In genomic region chr2:164878509-164879227, GRCm38 (mm10) we compare ENCODE assay signal across 8 mouse cellular contexts. TPM values are rescaled to one million over a fixed set of nuclear protein-coding genes. Genes with fewer than 3 reads are reported as not detected.
DNase-seq lines count a peak whose midpoint lies in the region; ATAC-seq and TF ChIP-seq lines count a peak whose summit lies in the region.

No protein-coding gene starts in this region.

- H3K27me3 ChIP-seq in forebrain, embryonic 15.5 days, result no peaks in the 10 kb centered on the region
- H3K27me3 ChIP-seq in hindbrain, embryonic 13.5 days, result no peaks in the 10 kb centered on the region
- H3K27me3 ChIP-seq in liver, adult 2 months (ENCODE audit: control insufficient read depth, insufficient read depth, low read length), result no peaks in the 10 kb centered on the region
- no peaks in the 10 kb centered on the region for H3K27me3 ChIP-seq in midbrain, postnatal 0 days (ENCODE audit: insufficient read depth, low read length)
- H3K27me3 ChIP-seq in testis, adult 2 months (ENCODE audit: control insufficient read depth, insufficient read depth, low read length), result no peaks in the 10 kb centered on the region

- no peaks in the 10 kb centered on the region for H3K9me3 ChIP-seq in forebrain, embryonic 15.5 days
- no peaks in the 10 kb centered on the region for H3K9me3 ChIP-seq in hindbrain, embryonic 13.5 days
- H3K9me3 ChIP-seq in midbrain, postnatal 0 days (ENCODE audit: low read length), result no peaks in the 10 kb centered on the region

- peak; percentile 42 for DNase-seq in right cerebral cortex, postnatal 4 days
- DNase-seq in right cerebral cortex, postnatal 14 days, result no peak
- peak; percentile 86 for DNase-seq in cerebellum, adult 11-12 months
- peak; percentile 76 for DNase-seq in liver, adult 2 months (ENCODE audit: extremely low read depth, low read depth, low spot score)
- DNase-seq in midbrain, postnatal 0 days (ENCODE audit: low spot score), result peak; percentile 55

- peaks cover 4% of the 10 kb centered on the region; the same call in 1 of the 2 replicates for H3K79me2 ChIP-seq in liver, adult 2 months (ENCODE audit: control insufficient read depth, insufficient read depth, low read length)

- WGBS in forebrain, embryonic 15.5 days, result 2% methylated on average over 28 of the region's 28 CpGs
- WGBS in hindbrain, embryonic 13.5 days, result 1% methylated on average over 28 of the region's 28 CpGs
- WGBS in liver, adult 2 months, result under 1% methylated on average over 28 of the region's 28 CpGs
- under 1% methylated on average over 28 of the region's 28 CpGs for WGBS in midbrain, postnatal 0 days

- peak overlapping the region; percentile 93 for H3K4me3 ChIP-seq in forebrain, embryonic 15.5 days
- H3K4me3 ChIP-seq in hindbrain, embryonic 13.5 days, result peak overlapping the region; percentile 81
- peak overlapping the region; percentile 94 for H3K4me3 ChIP-seq in liver, adult 2 months (ENCODE audit: insufficient read depth, low read depth, low read length)
- H3K4me3 ChIP-seq in midbrain, postnatal 0 days (ENCODE audit: low read depth, low read length), result peak overlapping the region; percentile 57
- H3K4me3 ChIP-seq in testis, adult 2 months (ENCODE audit: control insufficient read depth, low read depth, low read length), result peak overlapping the region; percentile 97

- H3K27ac ChIP-seq in forebrain, embryonic 15.5 days (replicated peaks), result peak overlapping the region; percentile 100
- H3K27ac ChIP-seq in hindbrain, embryonic 13.5 days, result peak overlapping the region; percentile 100
- peak overlapping the region; percentile 83 for H3K27ac ChIP-seq in liver, adult 2 months (replicated peaks; ENCODE audit: insufficient read depth, low read depth, low read length)
- peak overlapping the region; percentile 100 for H3K27ac ChIP-seq in midbrain, postnatal 0 days (ENCODE audit: low read depth, low read length)
- peak overlapping the region; percentile 90 for H3K27ac ChIP-seq in testis, adult 2 months (ENCODE audit: control insufficient read depth, insufficient read depth, low read depth, low read length)

- peak; percentile 39 for TF ChIP-seq CTCF in liver, adult 2 months (IDR thresholded peaks at IDR 0.05; ENCODE audit: low read depth, low read length)
- 0 out of 2 replicates have a peak, but pooled peaks have one; percentile 16 for TF ChIP-seq CTCF in midbrain, postnatal 0 days (IDR thresholded peaks at IDR 0.05)
- no peak for TF ChIP-seq CTCF in testis, adult 2 months (IDR thresholded peaks at IDR 0.05; ENCODE audit: control insufficient read depth, insufficient read depth, insufficient replicate concordance, low read depth, low read length)

- TF ChIP-seq POLR2A in liver, adult 2 months (IDR thresholded peaks at IDR 0.05; ENCODE audit: extremely low read depth, insufficient read depth, low read length), result 0 out of 2 replicates have a peak, but pooled peaks have one; percentile 23
- no peak; the same call in 1 of the 2 replicates for TF ChIP-seq POLR2A in testis, adult 2 months (IDR thresholded peaks at IDR 0.05; ENCODE audit: control insufficient read depth, low read depth, low read length)

- peak; percentile 47 for ATAC-seq in forebrain, embryonic 15.5 days (replicated peaks)
- ATAC-seq in hindbrain, embryonic 13.5 days (ENCODE audit: low FRiP score), result peak; percentile 68
- peak; percentile 55 for ATAC-seq in midbrain, postnatal 0 days (ENCODE audit: low FRiP score)

- H3K36me3 ChIP-seq in forebrain, embryonic 15.5 days, result peaks cover 11% of the 10 kb centered on the region
- H3K36me3 ChIP-seq in hindbrain, embryonic 13.5 days, result peaks cover 6% of the 10 kb centered on the region
- no peaks in the 10 kb centered on the region for H3K36me3 ChIP-seq in liver, adult 2 months (ENCODE audit: control insufficient read depth, insufficient read depth, low read length)
- peaks cover 11% of the 10 kb centered on the region; the same call in 1 of the 2 replicates for H3K36me3 ChIP-seq in midbrain, postnatal 0 days (ENCODE audit: insufficient read depth, low read length)
- H3K36me3 ChIP-seq in testis, adult 2 months (ENCODE audit: control insufficient read depth, insufficient read depth, low read length), result no peaks in the 10 kb centered on the region

- H3K9ac ChIP-seq in forebrain, embryonic 15.5 days (replicated peaks), result peak overlapping the region; percentile 100
- H3K9ac ChIP-seq in hindbrain, embryonic 13.5 days, result peak overlapping the region; percentile 100
- peak overlapping the region; percentile 85 for H3K9ac ChIP-seq in liver, adult 2 months (ENCODE audit: low read depth, low read length)
- peak overlapping the region; percentile 94 for H3K9ac ChIP-seq in midbrain, postnatal 0 days (replicated peaks; ENCODE audit: low read length, poor library complexity, severe bottlenecking)

- peak overlapping the region; percentile 97 for H3K4me2 ChIP-seq in forebrain, embryonic 15.5 days (replicated peaks)
- peak overlapping the region; percentile 98 for H3K4me2 ChIP-seq in hindbrain, embryonic 13.5 days
- peak overlapping the region; percentile 95 for H3K4me2 ChIP-seq in midbrain, postnatal 0 days (ENCODE audit: low read depth, low read length, poor library complexity, severe bottlenecking)

- H3K4me1 ChIP-seq in forebrain, embryonic 15.5 days, result peaks cover 26% of the 10 kb centered on the region
- H3K4me1 ChIP-seq in hindbrain, embryonic 13.5 days (replicated peaks), result peaks cover 39% of the 10 kb centered on the region
- H3K4me1 ChIP-seq in liver, adult 2 months (ENCODE audit: control insufficient read depth, insufficient read depth, low read length), result peaks cover 10% of the 10 kb centered on the region
- H3K4me1 ChIP-seq in midbrain, postnatal 0 days (ENCODE audit: insufficient read depth, low read length), result peaks cover 9% of the 10 kb centered on the region; the same call in 1 of the 2 replicates
- H3K4me1 ChIP-seq in testis, adult 2 months (ENCODE audit: control insufficient read depth, insufficient read depth, low read length), result peaks cover 14% of the 10 kb centered on the region

RNA-seq across cellular contexts. Expression of gene Pcif1, which starts 0.4 kb away (rescaled TPM):
- 94.8 and 101 TPM in 2 replicates for polyA plus RNA-seq in forebrain, embryonic 15.5 days (2015; fragmentation: Nextera tagmentation; extraction: Ambion mirVana)
- 87.8 and 95.3 TPM in 2 replicates for polyA plus RNA-seq in hindbrain, embryonic 13.5 days (2015; fragmentation: Nextera tagmentation; extraction: Ambion mirVana)
- 9.1 and 12.9 TPM in 2 replicates for total RNA-seq in liver, adult 2 months (2014; rRNA removed)
- 20.2 and 21.3 TPM in 2 replicates for polyA plus RNA-seq in liver, adult 2 months (2012; rRNA removed)
- 77.2 and 90.1 TPM in 2 replicates for total RNA-seq in midbrain, postnatal 0 days (2014; rRNA removed)
- 88.9 and 94.6 TPM in 2 replicates for polyA plus RNA-seq in midbrain, postnatal 0 days (2015; fragmentation: Nextera tagmentation; extraction: Ambion mirVana)
- polyA plus RNA-seq in testis, adult 2 months (2012; rRNA removed), result 17.0 and 19.3 TPM in 2 replicates

RNA-seq across cellular contexts. Expression of gene Pltp, which starts 21.2 kb away (rescaled TPM):
- 45.3 and 50.7 TPM in 2 replicates for polyA plus RNA-seq in forebrain, embryonic 15.5 days (2015; fragmentation: Nextera tagmentation; extraction: Ambion mirVana)
- polyA plus RNA-seq in hindbrain, embryonic 13.5 days (2015; fragmentation: Nextera tagmentation; extraction: Ambion mirVana), result 123 and 127 TPM in 2 replicates
- total RNA-seq in liver, adult 2 months (2014; rRNA removed), result 21.7 and 22.1 TPM in 2 replicates
- polyA plus RNA-seq in liver, adult 2 months (2012; rRNA removed), result 49.7 and 92.8 TPM in 2 replicates
- 55.5 and 59.8 TPM in 2 replicates for total RNA-seq in midbrain, postnatal 0 days (2014; rRNA removed)
- polyA plus RNA-seq in midbrain, postnatal 0 days (2015; fragmentation: Nextera tagmentation; extraction: Ambion mirVana), result 85.5 and 87.7 TPM in 2 replicates
- polyA plus RNA-seq in testis, adult 2 months (2012; rRNA removed), result 18.0 and 23.7 TPM in 2 replicates

RNA-seq across cellular contexts. Expression of gene Zfp335, which starts 32.9 kb away (rescaled TPM):
- 15.7 and 16.7 TPM in 2 replicates for polyA plus RNA-seq in forebrain, embryonic 15.5 days (2015; fragmentation: Nextera tagmentation; extraction: Ambion mirVana)
- polyA plus RNA-seq in hindbrain, embryonic 13.5 days (2015; fragmentation: Nextera tagmentation; extraction: Ambion mirVana), result 13.1 and 13.9 TPM in 2 replicates
- 2.4 and 4.0 TPM in 2 replicates for total RNA-seq in liver, adult 2 months (2014; rRNA removed)
- 13.5 and 18.9 TPM in 2 replicates for polyA plus RNA-seq in liver, adult 2 months (2012; rRNA removed)
- total RNA-seq in midbrain, postnatal 0 days (2014; rRNA removed), result 28.9 and 29.0 TPM in 2 replicates
- 11.1 and 11.4 TPM in 2 replicates for polyA plus RNA-seq in midbrain, postnatal 0 days (2015; fragmentation: Nextera tagmentation; extraction: Ambion mirVana)
- 9.8 and 10.6 TPM in 2 replicates for polyA plus RNA-seq in testis, adult 2 months (2012; rRNA removed)

RNA-seq across cellular contexts. Expression of gene Neurl2, which starts 45.4 kb away (rescaled TPM):
- polyA plus RNA-seq in forebrain, embryonic 15.5 days (2015; fragmentation: Nextera tagmentation; extraction: Ambion mirVana), result 5.6 and 6.5 TPM in 2 replicates
- polyA plus RNA-seq in hindbrain, embryonic 13.5 days (2015; fragmentation: Nextera tagmentation; extraction: Ambion mirVana), result 5.4 and 5.9 TPM in 2 replicates
- total RNA-seq in liver, adult 2 months (2014; rRNA removed), result 1.6 and 2.3 TPM in 2 replicates
- polyA plus RNA-seq in liver, adult 2 months (2012; rRNA removed), result 4.5 and 5.6 TPM in 2 replicates
- total RNA-seq in midbrain, postnatal 0 days (2014; rRNA removed), result 10.4 and 11.2 TPM in 2 replicates
- polyA plus RNA-seq in midbrain, postnatal 0 days (2015; fragmentation: Nextera tagmentation; extraction: Ambion mirVana), result 7.6 and 7.8 TPM in 2 replicates
- 1.2 and 1.3 TPM in 2 replicates for polyA plus RNA-seq in testis, adult 2 months (2012; rRNA removed)

RNA-seq across cellular contexts. Expression of gene Ctsa, which starts 46.0 kb away (rescaled TPM):
- polyA plus RNA-seq in forebrain, embryonic 15.5 days (2015; fragmentation: Nextera tagmentation; extraction: Ambion mirVana), result 97.7 and 98.4 TPM in 2 replicates
- 101 and 109 TPM in 2 replicates for polyA plus RNA-seq in hindbrain, embryonic 13.5 days (2015; fragmentation: Nextera tagmentation; extraction: Ambion mirVana)
- total RNA-seq in liver, adult 2 months (2014; rRNA removed), result 112 and 135 TPM in 2 replicates
- 164 and 279 TPM in 2 replicates for polyA plus RNA-seq in liver, adult 2 months (2012; rRNA removed)
- total RNA-seq in midbrain, postnatal 0 days (2014; rRNA removed), result 110 and 112 TPM in 2 replicates
- polyA plus RNA-seq in midbrain, postnatal 0 days (2015; fragmentation: Nextera tagmentation; extraction: Ambion mirVana), result 101 and 102 TPM in 2 replicates
- polyA plus RNA-seq in testis, adult 2 months (2012; rRNA removed), result 22.7 and 25.9 TPM in 2 replicates
